Mouse (Mus musculus): ENCODE results near the gene Neurog2. TPM values are rescaled to one million over a fixed set of nuclear protein-coding genes. Genes with fewer than 3 reads are reported as not detected.

The Neurog2 gene
- polyA plus RNA-seq (2012; ENCODE audit: insufficient read depth, insufficient read length, missing spikeins), result not detected in 2 replicates

DNA sequence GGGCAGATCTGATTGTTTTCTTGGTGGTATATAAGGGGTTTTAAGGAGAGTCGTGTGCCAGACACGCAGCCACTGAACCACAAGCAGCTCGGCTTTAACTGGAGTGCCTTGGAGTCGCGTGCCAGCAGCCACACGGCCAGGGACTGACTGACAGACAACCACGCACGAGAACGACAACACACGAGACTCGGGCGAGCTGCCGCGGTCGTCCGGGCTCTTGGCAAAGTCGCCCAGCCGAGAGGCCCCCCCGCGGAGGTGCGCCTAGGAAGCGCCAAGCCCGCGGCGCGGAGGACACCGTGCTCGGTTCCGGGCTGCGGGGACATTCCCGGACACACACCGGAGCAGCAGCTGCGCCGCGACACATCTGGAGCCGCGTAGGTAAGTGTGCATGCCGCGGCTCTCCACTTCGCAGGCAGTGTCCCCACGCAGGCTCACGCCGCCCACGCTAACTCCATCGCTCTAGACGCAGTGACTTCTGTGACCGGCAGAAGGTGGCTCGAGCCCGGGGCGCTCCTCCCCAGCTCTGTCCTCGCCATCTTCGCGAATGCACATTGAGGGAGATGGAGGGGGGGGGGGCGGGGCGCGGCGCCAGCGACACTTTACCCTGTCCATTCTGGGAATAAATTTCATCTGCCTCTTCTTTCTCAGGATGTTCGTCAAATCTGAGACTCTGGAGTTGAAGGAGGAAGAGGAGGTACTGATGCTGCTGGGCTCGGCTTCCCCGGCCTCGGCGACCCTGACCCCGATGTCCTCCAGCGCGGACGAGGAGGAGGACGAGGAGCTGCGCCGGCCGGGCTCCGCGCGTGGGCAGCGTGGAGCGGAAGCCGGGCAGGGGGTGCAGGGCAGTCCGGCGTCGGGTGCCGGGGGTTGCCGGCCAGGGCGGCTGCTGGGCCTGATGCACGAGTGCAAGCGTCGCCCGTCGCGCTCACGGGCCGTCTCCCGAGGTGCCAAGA lies at the start of gene Neurog2:
Gene Neurog2 (plus strand): TSS at position 56 of the 953 bp plus-strand sequence.
- peaks cover 3% of the 10 kb centered on the region; the same call in 1 of the 2 replicates for H3K4me1 ChIP-seq (ENCODE audit: control insufficient read depth, insufficient read depth, insufficient read length, low read length)
- no peak within 1 kb of the TSS for H3K27ac ChIP-seq (replicated peaks; ENCODE audit: low read depth, low read length)
- H3K4me3 ChIP-seq (ENCODE audit: insufficient read depth, low read depth, low read length), result peak within 1 kb of the TSS; percentile 63

DNA sequence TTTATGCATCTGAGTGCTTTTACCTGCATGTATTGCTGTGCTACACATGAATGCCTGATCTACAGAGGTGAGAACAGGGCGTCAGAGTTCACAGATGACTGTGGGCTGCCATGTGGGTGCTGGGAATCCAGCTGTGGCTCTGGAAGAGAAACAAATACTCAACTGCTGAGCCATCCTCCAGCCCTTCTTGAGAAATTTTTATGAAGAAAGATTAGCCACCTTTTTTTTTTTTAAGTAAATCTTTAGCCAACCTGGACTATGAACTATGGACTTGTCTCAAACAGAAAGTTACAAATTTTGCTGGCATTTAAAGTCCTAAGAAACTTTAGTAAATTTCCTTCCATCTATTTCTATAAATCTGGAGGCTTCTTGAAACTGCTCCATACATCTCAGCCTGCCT lies 35.8 kb upstream of the Neurog2 start:
- no peak overlapping the region for H3K4me3 ChIP-seq (ENCODE audit: insufficient read depth, low read depth, low read length)
- no peaks in the 10 kb centered on the region for H3K4me1 ChIP-seq (ENCODE audit: control insufficient read depth, insufficient read depth, insufficient read length, low read length)
- H3K27ac ChIP-seq (replicated peaks; ENCODE audit: low read depth, low read length), result no peak overlapping the region

DNA sequence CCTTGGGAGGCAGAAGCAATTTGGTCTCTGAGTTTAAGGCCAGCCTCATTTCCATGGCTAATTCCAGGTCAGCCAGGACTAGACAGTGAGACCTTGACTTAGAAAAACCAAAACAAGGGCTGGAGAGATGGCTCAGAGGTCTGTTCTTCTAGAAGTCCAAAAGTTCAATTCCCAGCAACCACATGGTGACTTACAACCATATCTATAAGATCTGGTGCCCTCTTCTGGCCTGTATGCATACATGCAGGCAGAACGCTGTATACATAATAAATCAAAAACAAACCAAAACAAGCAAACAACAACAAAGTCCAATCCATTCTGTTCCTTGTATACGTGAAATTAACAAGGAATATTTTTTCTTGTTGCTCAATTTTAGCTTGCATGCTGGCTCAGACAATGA lies 24.8 kb upstream of the Neurog2 start:
- Histone ChIP-seq H3K4me3 (ENCODE audit: insufficient read depth, low read depth, low read length) (no peak overlapping the region), H3K4me1 (ENCODE audit: control insufficient read depth, insufficient read depth, insufficient read length, low read length) (no peaks in the 10 kb centered on the region), H3K27ac (replicated peaks; ENCODE audit: low read depth, low read length) (no peak overlapping the region)

GRCm38 (mm10) chr3:127625296-127625695 lies 7.6 kb upstream of the Neurog2 start:
- Histone ChIP-seq H3K27ac (replicated peaks; ENCODE audit: low read depth, low read length) (no peak overlapping the region), H3K4me3 (ENCODE audit: insufficient read depth, low read depth, low read length) (peak overlapping the region; percentile 39; the same call in 1 of the 2 replicates), H3K4me1 (ENCODE audit: control insufficient read depth, insufficient read depth, insufficient read length, low read length) (peaks cover 7% of the 10 kb centered on the region)

- peak overlapping the region; percentile 39; the same call in 1 of the 2 replicates for H3K4me3 ChIP-seq (ENCODE audit: insufficient read depth, low read depth, low read length)
- H3K4me1 ChIP-seq (ENCODE audit: control insufficient read depth, insufficient read depth, insufficient read length, low read length), result peaks cover 7% of the 10 kb centered on the region
- no peak overlapping the region for H3K27ac ChIP-seq (replicated peaks; ENCODE audit: low read depth, low read length)
Measured at GRCm38 (mm10) chr3:127625701-127626399, 7.1 kb upstream of the Neurog2 start.

DNA sequence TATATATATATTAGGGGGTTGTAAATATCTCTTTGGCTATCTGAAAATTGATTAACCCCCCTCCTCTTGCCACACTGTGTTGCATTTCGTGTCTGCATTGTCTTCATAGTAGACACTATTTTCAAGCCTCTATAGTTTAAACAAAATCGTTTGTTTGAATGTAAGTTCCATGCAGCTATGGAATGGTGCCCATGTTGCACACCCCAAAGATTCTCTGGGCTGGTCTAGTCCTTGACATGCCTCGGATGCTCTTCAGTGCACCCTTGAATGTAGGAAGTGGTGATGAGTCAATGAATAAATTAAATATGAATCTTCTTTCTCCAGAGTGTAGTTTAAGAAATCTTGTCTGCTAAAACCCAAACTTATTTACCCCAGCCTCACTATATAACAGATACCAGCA lies 6.4 kb upstream of the Neurog2 start:
- H3K4me3 ChIP-seq (ENCODE audit: insufficient read depth, low read depth, low read length), result no peak overlapping the region
- H3K27ac ChIP-seq (replicated peaks; ENCODE audit: low read depth, low read length), result no peak overlapping the region
- H3K4me1 ChIP-seq (ENCODE audit: control insufficient read depth, insufficient read depth, insufficient read length, low read length), result peaks cover 7% of the 10 kb centered on the region

DNA sequence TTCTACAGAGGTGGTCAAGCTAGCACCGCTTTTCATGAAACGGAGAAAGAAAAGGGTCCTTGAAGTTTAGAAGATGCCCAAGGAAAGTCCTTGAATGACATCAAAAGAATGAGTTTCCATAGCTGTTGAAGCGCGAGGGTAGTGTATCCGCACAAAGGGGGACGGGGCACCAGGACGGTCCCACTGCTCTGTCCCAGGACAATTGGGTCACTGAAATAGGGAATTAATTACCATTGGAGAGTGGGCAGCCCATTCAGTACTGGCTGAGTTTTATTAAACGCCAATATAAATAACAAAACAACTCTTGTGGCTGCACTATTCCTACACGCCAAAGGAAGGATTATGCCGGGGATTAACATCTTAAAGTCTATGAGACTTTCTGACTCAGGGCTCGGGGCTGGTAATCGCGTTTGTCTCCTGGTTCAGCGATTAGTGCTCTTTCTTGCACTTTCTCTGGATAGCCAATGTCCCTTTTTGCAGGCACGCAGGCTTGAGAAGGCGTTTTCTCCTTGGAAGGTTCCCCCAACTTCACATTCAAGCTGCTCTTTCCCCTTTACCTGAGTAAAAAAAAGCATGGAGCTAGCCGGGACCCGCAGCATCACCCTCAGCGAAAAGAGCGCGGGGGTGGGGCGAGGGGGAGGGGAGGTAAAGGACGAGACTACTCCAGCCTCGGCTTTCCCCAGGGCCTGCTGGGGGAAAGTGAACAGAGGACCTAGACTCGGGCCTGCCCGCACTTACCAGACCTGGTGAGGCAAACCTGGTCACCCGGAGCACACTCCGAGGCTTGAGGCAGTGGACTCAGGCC lies 5.6 kb upstream of the Neurog2 start:
- H3K27ac ChIP-seq (replicated peaks; ENCODE audit: low read depth, low read length), result no peak overlapping the region
- H3K4me1 ChIP-seq (ENCODE audit: control insufficient read depth, insufficient read depth, insufficient read length, low read length), result peaks cover 7% of the 10 kb centered on the region
- no peak overlapping the region for H3K4me3 ChIP-seq (ENCODE audit: insufficient read depth, low read depth, low read length)

DNA sequence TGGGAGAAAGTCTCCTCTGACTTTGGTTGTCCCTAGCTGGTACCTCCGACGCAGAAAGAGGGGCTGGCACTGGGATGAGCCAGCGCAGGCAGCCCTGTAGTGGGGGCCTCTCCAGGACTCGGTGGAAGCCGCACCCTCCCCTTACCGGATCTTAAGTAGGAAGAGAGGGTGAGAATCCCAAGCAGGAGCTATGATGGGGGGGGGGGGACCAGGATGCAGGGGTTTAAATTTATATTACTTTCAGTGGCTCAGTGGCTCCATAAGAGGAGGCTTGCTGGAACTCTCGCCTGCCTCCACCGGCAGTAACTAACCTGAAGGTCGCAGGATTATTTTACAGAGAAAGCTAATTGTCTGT lies 5.0 kb upstream of the Neurog2 start:
- Histone ChIP-seq H3K4me1 (ENCODE audit: control insufficient read depth, insufficient read depth, insufficient read length, low read length) (peaks cover 7% of the 10 kb centered on the region), H3K27ac (replicated peaks; ENCODE audit: low read depth, low read length) (no peak overlapping the region), H3K4me3 (ENCODE audit: insufficient read depth, low read depth, low read length) (no peak overlapping the region)

GRCm38 (mm10) chr3:127628311-127629184 lies 4.4 kb upstream of the Neurog2 start:
- Histone ChIP-seq H3K4me3 (ENCODE audit: insufficient read depth, low read depth, low read length) (no peak overlapping the region), H3K27ac (replicated peaks; ENCODE audit: low read depth, low read length) (no peak overlapping the region), H3K4me1 (ENCODE audit: control insufficient read depth, insufficient read depth, insufficient read length, low read length) (peaks cover 7% of the 10 kb centered on the region)

DNA sequence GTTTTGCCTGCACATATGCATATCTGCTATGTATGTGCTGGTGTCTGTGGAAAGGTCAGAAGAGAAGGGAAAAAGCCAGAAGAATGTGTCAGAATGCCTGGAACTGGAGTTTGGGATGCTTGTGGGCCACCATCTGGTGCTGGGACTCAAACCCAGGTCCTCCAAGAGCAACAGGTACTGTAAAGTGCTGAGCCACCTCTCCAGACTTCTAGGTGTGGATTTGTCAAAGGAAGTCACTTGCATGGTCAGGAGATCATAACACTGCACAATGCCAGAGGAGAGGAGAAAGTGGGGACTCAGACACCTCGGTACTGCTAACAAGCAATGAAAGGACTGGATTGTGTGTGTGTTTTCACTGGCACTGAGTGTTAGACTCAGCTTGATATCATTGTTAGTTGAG lies 2.7 kb upstream of the Neurog2 start:
- Histone ChIP-seq H3K4me1 (ENCODE audit: control insufficient read depth, insufficient read depth, insufficient read length, low read length) (peaks cover 9% of the 10 kb centered on the region), H3K27ac (replicated peaks; ENCODE audit: low read depth, low read length) (no peak overlapping the region), H3K4me3 (ENCODE audit: insufficient read depth, low read depth, low read length) (no peak overlapping the region)

- Histone ChIP-seq H3K4me1 (ENCODE audit: control insufficient read depth, insufficient read depth, insufficient read length, low read length) (peaks cover 9% of the 10 kb centered on the region), H3K4me3 (ENCODE audit: insufficient read depth, low read depth, low read length) (no peak overlapping the region), H3K27ac (replicated peaks; ENCODE audit: low read depth, low read length) (no peak overlapping the region)
Measured at GRCm38 (mm10) chr3:127630735-127631372, 2.1 kb upstream of the Neurog2 start.

DNA sequence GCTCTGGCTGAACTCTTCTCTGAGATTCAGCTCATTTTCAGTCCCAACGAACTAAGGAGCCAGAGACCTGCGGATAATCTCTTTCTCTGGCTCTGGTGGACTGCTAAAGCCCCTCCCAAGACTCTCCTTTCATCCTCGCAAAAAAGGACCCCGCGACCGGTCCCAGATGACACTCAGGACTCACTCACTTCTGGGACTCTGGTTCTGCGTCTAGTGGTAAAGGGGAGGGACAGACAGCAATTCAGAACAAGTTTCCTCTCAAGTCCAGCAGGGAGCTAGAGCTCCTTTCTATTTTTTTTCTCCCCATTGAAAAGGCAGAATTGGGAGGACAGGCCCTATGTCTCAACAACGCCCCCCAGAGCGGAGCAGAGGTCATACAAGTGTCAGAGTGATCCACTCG lies 1.4 kb upstream of the Neurog2 start:
- Histone ChIP-seq H3K4me3 (ENCODE audit: insufficient read depth, low read depth, low read length) (no peak overlapping the region; the same call in 1 of the 2 replicates), H3K4me1 (ENCODE audit: control insufficient read depth, insufficient read depth, insufficient read length, low read length) (peaks cover 6% of the 10 kb centered on the region; the same call in 1 of the 2 replicates), H3K27ac (replicated peaks; ENCODE audit: low read depth, low read length) (no peak overlapping the region)

GRCm38 (mm10) chr3:127632531-127632930 lies 404 bp upstream of the Neurog2 start:
- Histone ChIP-seq H3K27ac (replicated peaks; ENCODE audit: low read depth, low read length) (no peak overlapping the region), H3K4me1 (ENCODE audit: control insufficient read depth, insufficient read depth, insufficient read length, low read length) (peaks cover 6% of the 10 kb centered on the region; the same call in 1 of the 2 replicates), H3K4me3 (ENCODE audit: insufficient read depth, low read depth, low read length) (peak overlapping the region; percentile 63)
